Mouse (Mus musculus): ENCODE measurements around the gene Chkb. TPM values are rescaled to one million over a fixed set of nuclear protein-coding genes. Genes with fewer than 3 reads are reported as not detected.

The Chkb gene
- total and polyA plus RNA-seq, 3 experiments, result 21.1 to 31.8 (median 26.4) TPM

DNA sequence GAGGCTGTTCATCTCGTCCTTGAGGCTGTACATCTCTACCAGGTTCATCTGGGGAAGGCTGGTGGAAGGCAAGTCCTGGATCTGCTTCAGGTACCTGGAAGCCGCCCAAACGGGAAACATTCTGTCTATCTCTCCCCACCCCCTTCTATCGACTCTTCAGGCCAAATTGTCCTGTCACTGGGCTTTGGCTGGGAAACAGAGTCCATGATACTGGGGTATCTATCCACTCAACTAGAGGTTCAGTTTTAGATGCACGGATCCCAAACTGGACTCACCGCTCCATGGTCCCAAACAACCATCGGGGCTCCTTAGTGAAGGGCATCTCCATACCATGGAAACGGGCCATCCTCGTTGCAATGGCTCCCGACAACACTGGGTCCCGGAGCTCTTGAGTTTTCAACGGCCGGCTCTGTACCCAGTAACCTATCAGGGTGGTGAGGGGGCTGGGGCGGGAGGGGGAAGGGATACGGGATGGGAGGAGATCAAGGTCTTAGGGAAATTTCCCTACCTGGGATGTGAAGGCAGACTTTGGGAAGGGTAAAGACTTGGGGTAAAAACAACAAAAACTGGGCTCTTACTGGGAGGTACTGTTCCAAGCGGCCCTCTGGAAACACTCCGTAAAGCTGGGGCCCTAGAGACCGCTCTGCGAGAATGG, 1.4 kb downstream of the Chkb start:
- Histone ChIP-seq H3K27ac (ENCODE audit: insufficient read depth, low read depth) (no peak overlapping the region), H3K4me1 (ENCODE audit: control insufficient read depth in 1 of 2, insufficient read depth in 2 of 2) (peaks cover 0 to 14% of the 10 kb centered on the region in 2 experiments; a peak in 2 of 4 replicates), H3K9ac (ENCODE audit: insufficient read depth, low read depth) (peak overlapping the region; percentile 91; the same call in 1 of the 2 replicates), H3K36me3 (replicated peaks in 1 of 2; ENCODE audit: control insufficient read depth in 1 of 2, insufficient read depth in 1 of 2, low read length in 1 of 2) (peaks cover 24 to 49% of the 10 kb centered on the region in 2 experiments), H3K4me2 (ENCODE audit: insufficient read depth, low read depth, poor library complexity, severe bottlenecking) (peak overlapping the region; percentile 85), H3K9me3 (replicated peaks; ENCODE audit: low read length) (no peaks in the 10 kb centered on the region), H3K79me2 (replicated peaks; ENCODE audit: control insufficient read depth, extremely low read depth, insufficient read depth, poor library complexity, severe bottlenecking) (peaks cover 12% of the 10 kb centered on the region), H3K27me3 (replicated peaks) (no peaks in the 10 kb centered on the region), H3K4me3 (replicated peaks in 1 of 3; ENCODE audit: low read depth in 2 of 3, low read length in 2 of 3, poor library complexity in 1 of 3) (peak overlapping the region; percentile 79 to 90 (median 80))
- TF ChIP-seq PAX5 (IDR thresholded peaks at IDR 0.05; ENCODE audit: low read length) (no peak), TCF12 (IDR thresholded peaks at IDR 0.05; ENCODE audit: low read depth, low read length) (no peak), CHD1 (IDR thresholded peaks at IDR 0.05; ENCODE audit: low read depth, low read length) (no peak), CTCF (conservative IDR thresholded peaks at IDR 0.05 in 1 of 2, IDR thresholded peaks at IDR 0.05 in 1 of 2; ENCODE audit: low read depth in 2 of 2, low read length in 2 of 2) (no peak), SMC3 (IDR thresholded peaks at IDR 0.05; ENCODE audit: low read depth, low read length) (no peak), ZMIZ1 (IDR thresholded peaks at IDR 0.05; ENCODE audit: low read depth, low read length) (no peak), IRF4 (IDR thresholded peaks at IDR 0.05; ENCODE audit: low read depth, low read length) (no peak), RCOR1 (conservative IDR thresholded peaks at IDR 0.05; ENCODE audit: low read depth, low read length) (no peak), ZKSCAN1 (IDR thresholded peaks at IDR 0.05; ENCODE audit: borderline replicate concordance, low read depth, low read length) (no peak), MAFK (IDR thresholded peaks at IDR 0.05; ENCODE audit: insufficient replicate concordance, low read length) (no peak), NELFE (IDR thresholded peaks at IDR 0.05; ENCODE audit: low read depth, low read length) (no peak), ETS1 (conservative IDR thresholded peaks at IDR 0.05; ENCODE audit: low read depth, low read length) (no peak), MYC (IDR thresholded peaks at IDR 0.05; ENCODE audit: low read depth, low read length) (no peak), GABPA (IDR thresholded peaks at IDR 0.05; ENCODE audit: insufficient replicate concordance, low read depth, low read length) (no peak), MXI1 (IDR thresholded peaks at IDR 0.05; ENCODE audit: low read depth, low read length) (no peak), SIN3A (IDR thresholded peaks at IDR 0.05; ENCODE audit: low read length) (no peak), JUN (IDR thresholded peaks at IDR 0.05; ENCODE audit: insufficient read depth, low read depth, low read length) (no peak)
- in situ Hi-C loops (cut with MboI; ENCODE audit: low pct_ligation_motif_present, low pct_unique_long_range_greater_than_20kb, low sequenced_read_pairs), result loop anchor here (10.0 kb wide), 1 partner anchor 353 kb away; the partner anchor contains the start of gene Trabd
- DNase-seq (ENCODE audit: extremely low read depth), result no peak
- dilution Hi-C loops (cut with MboI; ENCODE audit: extremely low pct_ligation_motif_present, extremely low pct_unique_long_range_greater_than_20kb, low sequenced_read_pairs), result no loop called here

DNA sequence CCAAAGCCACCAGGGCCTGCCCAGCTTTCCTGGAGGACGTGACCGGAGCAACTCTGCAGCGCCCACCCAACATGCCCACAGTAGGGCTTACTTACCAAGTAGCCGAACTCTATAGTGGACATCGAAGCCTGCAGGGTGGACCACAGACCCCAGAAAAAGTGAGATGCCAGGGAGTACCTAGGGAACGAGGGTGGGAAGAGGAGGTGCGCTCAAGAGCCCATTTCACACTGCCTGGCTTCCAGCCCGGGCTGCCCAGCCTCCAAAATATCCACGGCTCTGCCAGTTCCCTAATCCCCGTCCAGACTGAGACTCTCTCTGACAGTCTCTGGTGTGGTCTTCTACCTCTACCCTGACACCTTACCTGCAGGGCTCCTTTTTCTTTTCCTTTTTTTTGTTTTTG, 3.0 kb downstream of the Chkb start:
- TF ChIP-seq MAZ (IDR thresholded peaks at IDR 0.05; ENCODE audit: low read depth, low read length), result no peak
- TF ChIP-seq HCFC1 (IDR thresholded peaks at IDR 0.05; ENCODE audit: low read depth, low read length), result no peak
- TF ChIP-seq KAT2A (IDR thresholded peaks at IDR 0.05; ENCODE audit: insufficient replicate concordance, low read length), result no peak
- no peak for TF ChIP-seq E2F4 (IDR thresholded peaks at IDR 0.05; ENCODE audit: insufficient replicate concordance, low read depth, low read length)
- TF ChIP-seq UBTF (IDR thresholded peaks at IDR 0.05; ENCODE audit: low read depth, low read length), result no peak
- no peak for TF ChIP-seq CHD2 (IDR thresholded peaks at IDR 0.05; ENCODE audit: low read length)
- no peak for TF ChIP-seq USF1 (IDR thresholded peaks at IDR 0.05; ENCODE audit: low read depth, low read length)
- no peak for TF ChIP-seq RAD21 (IDR thresholded peaks at IDR 0.05; ENCODE audit: low read depth, low read length)
- no peak for TF ChIP-seq TCF12 (IDR thresholded peaks at IDR 0.05; ENCODE audit: low read depth, low read length)
- Histone ChIP-seq H3K4me3 (replicated peaks in 1 of 3; ENCODE audit: low read depth in 2 of 3, low read length in 2 of 3, poor library complexity in 1 of 3) (no peak overlapping the region), H3K4me2 (ENCODE audit: insufficient read depth, low read depth, poor library complexity, severe bottlenecking) (no peak overlapping the region), H3K9ac (ENCODE audit: insufficient read depth, low read depth) (no peak overlapping the region), H3K9me3 (replicated peaks; ENCODE audit: low read length) (no peaks in the 10 kb centered on the region), H3K36me3 (replicated peaks in 1 of 2; ENCODE audit: control insufficient read depth in 1 of 2, insufficient read depth in 1 of 2, low read length in 1 of 2) (peaks cover 30 to 61% of the 10 kb centered on the region in 2 experiments), H3K27me3 (replicated peaks) (no peaks in the 10 kb centered on the region), H3K27ac (ENCODE audit: insufficient read depth, low read depth) (no peak overlapping the region), H3K79me2 (replicated peaks; ENCODE audit: control insufficient read depth, extremely low read depth, insufficient read depth, poor library complexity, severe bottlenecking) (peaks cover 12% of the 10 kb centered on the region), H3K4me1 (ENCODE audit: control insufficient read depth in 1 of 2, insufficient read depth in 2 of 2) (peaks cover 0 to 14% of the 10 kb centered on the region in 2 experiments; a peak in 2 of 4 replicates)
- no peak for DNase-seq (ENCODE audit: extremely low read depth)
- in situ Hi-C loops (cut with MboI; ENCODE audit: low pct_ligation_motif_present, low pct_unique_long_range_greater_than_20kb, low sequenced_read_pairs), result loop anchor here (10.0 kb wide), 1 partner anchor 352 kb away; the partner anchor contains the start of gene Trabd
- dilution Hi-C loops (cut with MboI; ENCODE audit: extremely low pct_ligation_motif_present, extremely low pct_unique_long_range_greater_than_20kb, low sequenced_read_pairs), result no loop called here

Data from CH12.LX (cell line).